Mouse (Mus musculus) heart, adult 2 months (tissue): ENCODE results near the gene Kat14.

ENCODE experiments used
- CTCF ChIP-seq: fragments of 200-600 bp; IDR thresholded peaks from 2 replicates; pipeline ENCODE4 v1.8.1; 2022; ENCODE audit warnings: antibody characterized with exemption, mild to moderate bottlenecking, moderate library complexity
- EP300 ChIP-seq: fragments of 200-500 bp; IDR thresholded peaks from 2 replicates; pipeline ENCODE4 v1.6.1; 2011; ENCODE audit warnings: low read depth, low read length, control low read depth; ENCODE audit not compliant: insufficient read depth
- POLR2A ChIP-seq: fragments of 200-500 bp; IDR thresholded peaks from 2 replicates; pipeline ENCODE4 v1.6.1; 2011; ENCODE audit warnings: mild to moderate bottlenecking, low read depth, low read length, control low read depth; ENCODE audit not compliant: insufficient read depth

DNA sequence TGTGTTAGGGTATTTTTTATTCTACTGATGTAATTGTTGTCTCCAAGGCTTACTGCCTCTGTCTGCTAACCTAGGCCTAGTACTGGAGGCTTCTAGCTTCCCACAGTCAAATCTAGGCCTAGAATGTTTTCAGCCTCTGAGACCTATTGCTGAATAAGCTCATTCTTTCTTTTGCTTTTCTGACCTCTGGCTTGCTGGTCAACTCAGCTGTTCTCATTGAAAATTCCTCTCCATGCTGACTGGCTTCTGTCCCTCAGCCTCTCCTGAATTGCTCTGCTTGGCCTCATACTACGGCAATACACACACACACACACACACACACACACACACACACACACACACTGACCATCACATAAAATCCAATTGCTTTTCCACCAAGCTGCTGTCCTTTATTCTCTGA, 57.0 kb downstream of the Kat14 start:
- TF ChIP-seq CTCF = no peak
- TF ChIP-seq POLR2A = no peak
- TF ChIP-seq EP300 = no peak
